Mouse (Mus musculus) hindbrain, postnatal 0 days (tissue): Measurements from ENCODE around the gene Cox7b2. TPM values are rescaled to one million over a fixed set of nuclear protein-coding genes. Genes with fewer than 3 reads are reported as not detected.
"Not testable (repeated sequence)": the region's sequence is repeated elsewhere in the genome, so short reads cannot be mapped to it uniquely, and the experiment has no call there.

Source experiments
- ATAC-seq: fragments of 200-750 bp; cut with Nextera tagmentation; 2 replicates; pipeline ENCODE4 v1.8.0; 2017; ENCODE audit warnings: mild to moderate bottlenecking, moderate TSS enrichment, moderate library complexity
- DNase-seq: peaks from one replicate; pipeline ENCODE4 v3.0.0-alpha.2; 2015; ENCODE audit warnings: low spot score
- H3K27ac ChIP-seq: fragments of 300-500 bp; sonication (generic); 2 replicates; pipeline ENCODE4 v1.5.1; 2014; ENCODE audit warnings: mild to moderate bottlenecking
- H3K27me3 ChIP-seq: fragments of 300-500 bp; sonication (generic); 2 replicates; pipeline ENCODE4 v1.6.1; 2014; ENCODE audit warnings: low read length, mixed read lengths; ENCODE audit not compliant: insufficient read depth
- H3K36me3 ChIP-seq: fragments of 300-500 bp; sonication (generic); 2 replicates; pipeline ENCODE4 v1.6.1; 2014; ENCODE audit warnings: low read length, mixed read lengths; ENCODE audit not compliant: insufficient read depth
- H3K4me1 ChIP-seq: fragments of 300-500 bp; sonication (generic); 2 replicates; pipeline ENCODE4 v1.6.1; 2014; ENCODE audit warnings: antibody characterized with exemption, low read length, mixed read lengths; ENCODE audit not compliant: insufficient read depth
- H3K4me2 ChIP-seq: fragments of 300-500 bp; sonication (generic); 2 replicates; pipeline ENCODE4 v1.6.1; 2014; ENCODE audit warnings: low read depth, mild to moderate bottlenecking, low read length, moderate library complexity, mixed read lengths
- H3K4me3 ChIP-seq: fragments of 300-500 bp; sonication (generic); 2 replicates; pipeline ENCODE4 v1.5.1; 2014; ENCODE audit warnings: low read length
- H3K9ac ChIP-seq: fragments of 300-500 bp; sonication (generic); replicated peaks from 2 replicates; pipeline ENCODE4 v1.6.1; 2014; ENCODE audit warnings: mild to moderate bottlenecking, low read length, moderate library complexity, mixed read lengths
- H3K9me3 ChIP-seq: fragments of 300-500 bp; sonication (generic); 2 replicates; pipeline ENCODE4 v1.6.1; 2016; ENCODE audit warnings: low read length, mixed read lengths
- CTCF ChIP-seq: IDR thresholded peaks from 2 replicates; pipeline ENCODE4 v1.5.1; 2016; ENCODE audit warnings: antibody characterized with exemption, control low read depth, low read depth
- WGBS: fragments of 180-500 bp; shearing (Covaris S2); extraction: QIAGEN DNeasy Blood & Tissue Kit; methylation state at CpG from one replicate; pipeline ENCODE4 v1.1.7; 2014; 5-methylcytosine and 5-hydroxymethylcytosine counted together
- polyA plus RNA-seq: library from polyadenylated mRNA; unstranded; fragments of >200 nt; fragmentation: Nextera tagmentation; extraction: Ambion mirVana; gene quantifications from 2 replicates; pipeline ENCODE4 v1.2.1, GENCODE M21; 2015
- total RNA-seq: library from RNA; depleted of rRNA; stranded (reverse); fragments of >200 nt; gene quantifications from 2 replicates; pipeline ENCODE4 v1.2.3, GENCODE M21; 2014; rRNA removed

Cox7b2 gene
- total RNA-seq (not detected in 2 replicates), polyA plus RNA-seq (1.4 and 1.6 TPM in 2 replicates)

DNA sequence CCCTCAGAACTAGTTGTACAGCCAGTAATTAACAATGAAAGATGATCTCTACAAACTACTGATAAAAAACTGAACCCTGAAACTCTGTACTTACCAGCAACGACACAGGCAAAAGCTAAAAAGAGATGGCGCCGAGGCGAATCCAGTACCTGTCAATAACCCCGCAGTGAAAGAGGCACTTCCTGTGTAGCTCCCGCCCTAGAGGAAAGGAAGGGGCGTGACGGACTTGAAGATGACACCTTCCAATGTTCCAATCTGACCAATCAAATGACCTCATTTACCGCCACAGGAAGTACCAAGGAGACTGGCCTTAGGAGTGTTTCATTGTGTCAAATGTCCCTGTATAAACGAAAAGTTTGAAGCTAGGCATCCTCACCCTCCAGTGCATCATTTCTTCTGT lies at the start of gene Cox7b2:
Gene Cox7b2, minus strand, starts transcription at position 127 of the 400 bp plus-strand sequence.
- no peak for DNase-seq
- Histone ChIP-seq H3K9me3 (0 out of 2 replicates have a peak, but pooled peaks cover 2% of the 10 kb centered on the region), H3K27ac (no peak within 1 kb of the TSS), H3K36me3 (no peaks in the 10 kb centered on the region), H3K4me1 (no peaks in the 10 kb centered on the region), H3K4me2 (no peak within 1 kb of the TSS), H3K9ac (no peak within 1 kb of the TSS), H3K27me3 (no peaks in the 10 kb centered on the region), H3K4me3 (no peak within 1 kb of the TSS)
- WGBS: 94% methylated on average over 10 of the region's 10 CpGs
- ATAC-seq: no peak
- no peak for TF ChIP-seq CTCF

DNA sequence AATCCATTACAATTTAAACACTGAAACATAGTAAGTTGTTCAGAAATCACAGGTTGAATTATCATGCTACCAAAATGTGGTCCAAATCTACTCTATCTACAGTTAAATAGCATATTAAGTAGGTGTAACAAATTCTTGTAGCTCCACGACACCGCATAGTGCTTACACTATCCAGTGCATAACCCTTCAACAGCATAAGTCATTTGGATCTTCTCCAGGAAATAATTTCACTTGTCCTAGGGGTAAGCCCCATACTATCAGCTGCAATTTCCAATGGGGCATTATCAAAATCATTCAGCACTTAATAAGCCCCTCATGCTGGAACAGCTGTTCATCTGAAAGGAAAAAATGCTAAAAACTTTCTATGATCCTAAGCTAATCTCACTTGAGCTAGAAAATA lies 47.3 kb upstream of the Cox7b2 start:
- DNase-seq (no peak), ATAC-seq (no peak)
- H3K27me3 ChIP-seq: no peaks in the 10 kb centered on the region
- no peaks in the 10 kb centered on the region for H3K9me3 ChIP-seq
- H3K9ac ChIP-seq: no peak overlapping the region
- TF ChIP-seq CTCF: no peak
- H3K27ac ChIP-seq: no peak overlapping the region
- no peaks in the 10 kb centered on the region for H3K36me3 ChIP-seq
- 85% methylated on average over 2 of the region's 2 CpGs for WGBS
- no peak overlapping the region for H3K4me3 ChIP-seq
- H3K4me1 ChIP-seq: no peaks in the 10 kb centered on the region
- H3K4me2 ChIP-seq: no peak overlapping the region

- Histone ChIP-seq H3K9me3 (no peaks in the 10 kb centered on the region), H3K4me2 (no peak overlapping the region), H3K27ac (no peak overlapping the region), H3K4me3 (no peak overlapping the region), H3K4me1 (no peaks in the 10 kb centered on the region), H3K9ac (no peak overlapping the region), H3K27me3 (no peaks in the 10 kb centered on the region), H3K36me3 (no peaks in the 10 kb centered on the region)
- 91% methylated on average over 2 of the region's 2 CpGs for WGBS
- no peak for DNase-seq
- ATAC-seq: no peak
- TF ChIP-seq CTCF: no peak
Observed at GRCm38 (mm10) chr5:71593745-71594255, 45.8 kb upstream of the Cox7b2 start.

GRCm38 (mm10) chr5:71571646-71572237 lies 23.7 kb upstream of the Cox7b2 start:
- 69% methylated on average over 9 of the region's 9 CpGs for WGBS
- ATAC-seq: peak; percentile 45; the same call in 1 of the 2 replicates
- Histone ChIP-seq H3K27me3 (no peaks in the 10 kb centered on the region), H3K27ac (no peak overlapping the region), H3K4me1 (no peaks in the 10 kb centered on the region), H3K4me2 (no peak overlapping the region), H3K36me3 (no peaks in the 10 kb centered on the region), H3K9ac (no peak overlapping the region), H3K4me3 (no peak overlapping the region), H3K9me3 (no peaks in the 10 kb centered on the region)
- peak; percentile 5 for DNase-seq
- no peak for TF ChIP-seq CTCF

DNA sequence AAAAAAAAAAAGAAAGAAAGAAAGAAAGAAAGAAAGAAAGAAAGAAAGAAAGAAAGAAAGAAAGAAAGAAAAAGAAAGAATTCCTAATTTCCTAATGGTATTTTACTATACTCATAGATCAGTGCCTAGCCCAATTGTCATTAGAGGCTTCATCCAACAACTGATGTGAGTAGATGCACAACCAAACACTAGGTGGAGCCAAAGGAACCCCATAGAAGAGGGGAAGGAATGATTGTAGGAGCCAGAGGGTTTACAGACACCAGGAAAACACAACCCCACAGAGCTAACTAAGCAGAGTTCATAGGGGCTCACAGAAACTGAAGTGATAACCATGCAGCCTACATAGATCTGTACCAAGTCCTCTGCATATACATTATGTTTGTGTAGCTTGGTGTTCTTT lies 2.5 kb downstream of the Cox7b2 start:
- no peak overlapping the region for H3K27ac ChIP-seq
- ATAC-seq: no peak
- no peaks in the 10 kb centered on the region for H3K4me1 ChIP-seq
- no peak overlapping the region for H3K9ac ChIP-seq
- H3K36me3 ChIP-seq: no peaks in the 10 kb centered on the region
- H3K27me3 ChIP-seq: no peaks in the 10 kb centered on the region
- no peak for DNase-seq
- 0 out of 2 replicates have a peak, but pooled peaks cover 2% of the 10 kb centered on the region for H3K9me3 ChIP-seq
- no peak overlapping the region for H3K4me2 ChIP-seq
- TF ChIP-seq CTCF: peak; percentile 12; the same call in 1 of the 2 replicates
- no peak overlapping the region for H3K4me3 ChIP-seq

DNA sequence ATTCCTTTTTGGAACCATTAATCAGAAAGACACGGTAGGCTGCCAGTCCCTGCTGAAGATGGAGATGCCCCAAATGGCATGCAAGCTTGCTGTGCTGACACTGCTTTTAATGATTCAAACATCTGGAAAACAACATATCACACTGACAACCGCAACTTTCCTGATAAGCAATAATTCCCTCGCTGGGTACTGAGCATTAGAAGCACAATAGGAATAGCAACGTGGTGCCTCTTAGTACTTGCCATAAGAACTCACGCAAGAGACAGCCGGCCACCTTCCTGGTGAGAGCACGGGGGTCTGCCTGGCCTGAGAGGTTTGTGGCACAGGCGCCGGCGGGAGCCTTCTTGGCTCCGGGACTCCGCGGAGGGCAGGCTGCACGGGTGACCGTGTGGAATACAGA lies 22.5 kb downstream of the Cox7b2 start:
- H3K4me2 ChIP-seq, DNase-seq, H3K27me3 ChIP-seq, H3K36me3 ChIP-seq, H3K9ac ChIP-seq, H3K9me3 ChIP-seq, H3K27ac ChIP-seq, H3K4me3 ChIP-seq, ATAC-seq, H3K4me1 ChIP-seq: not testable (repeated sequence)
- WGBS: 72% methylated on average over 10 of the region's 15 CpGs

DNA sequence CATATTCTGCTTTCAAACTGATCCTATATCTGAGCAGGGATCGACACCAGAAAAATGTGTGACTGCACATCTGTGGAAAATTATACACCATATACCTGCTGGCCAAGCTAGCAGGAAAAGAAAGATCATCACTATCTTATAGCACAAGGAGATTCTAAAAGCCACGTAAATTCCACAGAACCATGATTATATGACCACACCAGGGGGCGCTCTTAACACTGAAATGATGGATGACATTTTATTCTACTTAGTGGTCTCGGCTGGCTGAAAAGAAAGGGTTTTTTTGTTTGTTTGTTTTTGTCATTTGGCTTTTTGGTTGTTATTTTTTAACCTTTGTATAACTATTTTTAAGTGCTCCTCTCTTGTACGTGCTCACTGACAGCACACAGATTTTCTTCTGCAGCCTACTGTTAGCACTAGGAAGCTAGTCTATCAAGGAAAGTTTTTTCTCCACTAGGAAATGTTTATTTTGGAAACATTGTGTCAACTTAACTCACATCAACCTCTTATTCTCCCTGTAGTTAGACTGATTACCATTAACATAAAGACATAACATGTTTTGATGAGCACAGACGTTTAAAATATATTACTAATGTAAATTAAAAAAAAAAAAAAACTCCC lies 45.8 kb downstream of the Cox7b2 start:
- ATAC-seq (0 out of 2 replicates have a peak, but pooled peaks have one; percentile 45), DNase-seq (peak; percentile 88)
- no peaks in the 10 kb centered on the region for H3K9me3 ChIP-seq
- H3K36me3 ChIP-seq: no peaks in the 10 kb centered on the region
- H3K4me1 ChIP-seq: no peaks in the 10 kb centered on the region
- H3K27ac ChIP-seq: no peak overlapping the region
- TF ChIP-seq CTCF: peak; percentile 81
- WGBS: 18% methylated on average over 6 of the region's 6 CpGs
- H3K4me2 ChIP-seq: no peak overlapping the region
- H3K27me3 ChIP-seq: no peaks in the 10 kb centered on the region
- H3K9ac ChIP-seq: no peak overlapping the region
- no peak overlapping the region for H3K4me3 ChIP-seq
